Mouse (Mus musculus) cerebellum, adult (tissue): ENCODE results near the gene Ccdc65.
"Not testable (repeated sequence)": the region's sequence is repeated elsewhere in the genome, so short reads cannot be mapped to it uniquely, and the experiment has no call there.

Experiments
- ATAC-seq: cut with Nextera tagmentation; 2 replicates; pipeline ENCODE4 v1.9.2; 2017; ENCODE audit warnings: mild to moderate bottlenecking, moderate library complexity, mixed read lengths; ENCODE audit not compliant: insufficient number of reproducible peaks, low FRiP score, low TSS enrichment

The Ccdc65 gene

GRCm38 (mm10) chr15:98733370-98733769 is 25.4 kb downstream of the Ccdc65 start:
- no peak for ATAC-seq

GRCm38 (mm10) chr15:98733976-98734566 is 26.1 kb downstream of the Ccdc65 start:
- no peak for ATAC-seq

- ATAC-seq: no peak
Observed at GRCm38 (mm10) chr15:98736521-98736920, 28.5 kb downstream of the Ccdc65 start.

GRCm38 (mm10) chr15:98737881-98738280 is 29.9 kb downstream of the Ccdc65 start:
- no peak for ATAC-seq

- ATAC-seq: no peak
Observed at GRCm38 (mm10) chr15:98738796-98739195, 30.8 kb downstream of the Ccdc65 start.

- no peak for ATAC-seq
Observed at GRCm38 (mm10) chr15:98740219-98740618, 32.2 kb downstream of the Ccdc65 start.

- ATAC-seq: no peak
Observed at GRCm38 (mm10) chr15:98742766-98743428, 34.9 kb downstream of the Ccdc65 start.

GRCm38 (mm10) chr15:98743863-98744262 is 35.9 kb downstream of the Ccdc65 start:
- not testable (repeated sequence) for ATAC-seq

- ATAC-seq: no peak
Observed at GRCm38 (mm10) chr15:98746344-98746965, 38.4 kb downstream of the Ccdc65 start.

GRCm38 (mm10) chr15:98747296-98747695 is 39.3 kb downstream of the Ccdc65 start:
- ATAC-seq: no peak

- ATAC-seq: no peak
Observed at GRCm38 (mm10) chr15:98749093-98749492, 41.1 kb downstream of the Ccdc65 start.

- ATAC-seq: no peak
Observed at GRCm38 (mm10) chr15:98753021-98753423, 45.0 kb downstream of the Ccdc65 start.

GRCm38 (mm10) chr15:98754125-98754524 is 46.1 kb downstream of the Ccdc65 start:
- no peak for ATAC-seq

GRCm38 (mm10) chr15:98762201-98762621 is 54.2 kb downstream of the Ccdc65 start:
- peak; percentile 61; the same call in 1 of the 2 replicates for ATAC-seq

- peak; percentile 95 for ATAC-seq
Observed at GRCm38 (mm10) chr15:98762670-98763529, 54.9 kb downstream of the Ccdc65 start, which contains the start of gene Arf3. Gene Arf3 (minus strand): TSS chr15:98763214.

- ATAC-seq: no peak
Observed at GRCm38 (mm10) chr15:98765929-98766328, 57.9 kb downstream of the Ccdc65 start.

- no peak for ATAC-seq
Observed at GRCm38 (mm10) chr15:98768259-98768658, 60.3 kb downstream of the Ccdc65 start.

GRCm38 (mm10) chr15:98771813-98772425 is 63.9 kb downstream of the Ccdc65 start:
- no peak for ATAC-seq

GRCm38 (mm10) chr15:98772511-98773211 is 64.7 kb downstream of the Ccdc65 start:
- ATAC-seq: no peak
